Mouse (Mus musculus): Measurements from ENCODE around the gene Marc1.

The Marc1 gene

DNA sequence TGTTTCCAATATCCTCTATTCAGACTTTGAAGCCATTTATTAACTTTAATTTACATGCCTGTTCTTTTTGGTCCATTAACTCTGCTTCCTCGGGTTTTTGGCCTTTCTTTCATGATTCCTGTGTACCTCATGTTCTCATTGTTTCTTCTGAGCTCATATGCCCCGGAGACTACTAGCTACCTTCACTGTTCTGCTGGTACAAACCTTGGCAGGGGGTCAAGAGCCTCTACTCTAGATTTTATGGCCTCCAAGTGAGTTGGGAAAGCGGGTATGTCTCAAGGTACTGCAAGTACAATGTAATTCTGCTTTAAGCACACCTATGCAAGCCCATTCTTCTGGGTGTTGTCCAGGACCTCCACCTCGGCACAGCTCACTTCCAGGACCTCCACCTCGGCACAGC is 48.2 kb downstream of the Marc1 start:
- no peak for DNase-seq (ENCODE audit: low read depth, low spot score)

DNA sequence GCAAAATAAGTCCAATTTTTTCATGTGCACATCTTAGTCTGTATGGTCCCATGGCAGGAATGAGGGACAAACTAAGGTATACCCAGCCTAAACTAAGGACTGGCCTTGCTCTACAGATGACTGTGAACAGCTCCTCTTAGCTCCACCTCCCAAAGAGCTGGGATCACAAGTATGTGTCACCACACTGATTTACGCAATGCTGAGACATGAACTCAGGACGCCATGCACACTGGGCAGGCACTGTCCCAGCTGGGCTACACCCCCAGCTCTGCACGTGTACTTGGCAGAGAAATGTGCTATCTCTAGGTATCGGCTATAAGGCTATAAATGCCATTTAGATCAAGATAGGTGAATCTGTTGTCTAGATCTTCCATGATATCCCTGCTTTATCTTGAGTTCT is 49.1 kb downstream of the Marc1 start:
- DNase-seq (ENCODE audit: low read depth, low spot score): no peak

DNA sequence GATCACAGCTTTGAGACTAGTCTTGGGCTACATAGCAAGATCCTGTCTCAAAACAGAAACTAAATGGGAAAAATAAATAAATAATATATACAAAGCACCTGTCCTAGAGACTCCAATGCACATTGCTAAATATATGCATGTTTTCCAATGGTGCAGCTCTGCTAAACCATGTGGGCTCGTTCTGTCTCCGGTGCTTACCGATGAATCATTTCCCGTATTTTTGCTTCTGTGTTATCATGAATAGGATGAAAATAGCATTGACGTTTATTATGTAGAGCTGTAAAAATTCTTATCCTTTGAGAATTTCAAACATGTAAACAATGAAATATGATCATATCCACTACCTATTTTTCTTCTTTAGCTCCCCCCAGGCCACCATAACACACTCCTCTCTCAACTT is 58.4 kb downstream of the Marc1 start:
- no peak for DNase-seq (ENCODE audit: low read depth, low spot score)

GRCm38 (mm10) chr1:184750114-184750664 is 60.9 kb downstream of the Marc1 start:
- no peak for DNase-seq (ENCODE audit: low read depth, low spot score)

DNA sequence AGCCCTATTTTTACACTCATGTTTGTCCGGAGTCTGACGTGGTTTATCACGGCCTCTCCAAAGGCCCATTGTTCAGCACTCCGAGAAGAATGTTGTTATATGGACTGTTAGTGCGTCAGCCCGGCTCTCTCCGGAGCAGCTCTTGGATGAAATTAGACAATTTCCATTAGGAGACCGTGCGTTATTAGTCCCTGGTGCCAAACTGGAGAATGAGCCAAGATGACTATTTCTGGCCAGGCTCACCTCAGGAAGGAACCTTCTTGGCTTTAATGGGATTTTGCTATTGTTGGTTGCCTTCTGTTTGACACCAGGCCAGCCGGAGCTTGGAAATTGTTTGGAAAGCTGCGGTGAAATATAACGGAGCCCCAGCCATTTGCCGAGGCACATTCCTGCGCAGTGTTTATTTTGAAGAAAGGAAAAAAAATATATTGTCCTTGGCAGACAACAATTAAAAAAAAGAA is 62.4 kb downstream of the Marc1 start:
- no peak for DNase-seq (ENCODE audit: low read depth, low spot score)

- DNase-seq (ENCODE audit: low read depth, low spot score): no peak
Observed at GRCm38 (mm10) chr1:184737876-184738479, 73.1 kb downstream of the Marc1 start.

GRCm38 (mm10) chr1:184737228-184737627 is 73.9 kb downstream of the Marc1 start:
- no peak for DNase-seq (ENCODE audit: low read depth, low spot score)

Measured in retina, adult 2 months (tissue).